Mouse (Mus musculus) erythroblast, embryonic 14.5 days (primary cell): ENCODE results near the gene Ostf1. TPM values are rescaled to one million over a fixed set of nuclear protein-coding genes. Genes with fewer than 3 reads are reported as not detected.

Experiments
- H3K27me3 ChIP-seq: 2 replicates; pipeline ENCODE4 v1.6.1; 2012; ENCODE audit warnings: inconsistent platforms; ENCODE audit not compliant: control insufficient read depth
- H3K36me3 ChIP-seq: 2 replicates; pipeline ENCODE4 v1.6.1; 2012; ENCODE audit warnings: mild to moderate bottlenecking, inconsistent platforms; ENCODE audit not compliant: control insufficient read depth
- H3K4me1 ChIP-seq: 2 replicates; pipeline ENCODE4 v1.6.1; 2012; ENCODE audit warnings: inconsistent platforms; ENCODE audit not compliant: control insufficient read depth
- H3K4me3 ChIP-seq: replicated peaks from 2 replicates; pipeline ENCODE3; 2012; ENCODE audit warnings: moderate library complexity, mild to moderate bottlenecking, inconsistent platforms
- H3K9me3 ChIP-seq: 2 replicates; pipeline ENCODE4 v1.6.1; 2012; ENCODE audit warnings: low read length, inconsistent platforms, mixed read lengths; ENCODE audit not compliant: control insufficient read depth
- GATA1 ChIP-seq: IDR thresholded peaks from 2 replicates; pipeline ENCODE4 v1.6.1; 2012; ENCODE audit warnings: low read length, inconsistent platforms, mixed read lengths
- TAL1 ChIP-seq: IDR thresholded peaks from 3 replicates; pipeline ENCODE4 v1.6.1; 2012; ENCODE audit warnings: low read length, inconsistent platforms, mixed read lengths
- polyA plus RNA-seq: library from polyadenylated mRNA; stranded (reverse); fragments of >175 nt; gene quantifications from 2 replicates; pipeline ENCODE4 v1.2.3, GENCODE M21; 2012

Gene Ostf1
- polyA plus RNA-seq, 1 experiment: 12.0 TPM

DNA sequence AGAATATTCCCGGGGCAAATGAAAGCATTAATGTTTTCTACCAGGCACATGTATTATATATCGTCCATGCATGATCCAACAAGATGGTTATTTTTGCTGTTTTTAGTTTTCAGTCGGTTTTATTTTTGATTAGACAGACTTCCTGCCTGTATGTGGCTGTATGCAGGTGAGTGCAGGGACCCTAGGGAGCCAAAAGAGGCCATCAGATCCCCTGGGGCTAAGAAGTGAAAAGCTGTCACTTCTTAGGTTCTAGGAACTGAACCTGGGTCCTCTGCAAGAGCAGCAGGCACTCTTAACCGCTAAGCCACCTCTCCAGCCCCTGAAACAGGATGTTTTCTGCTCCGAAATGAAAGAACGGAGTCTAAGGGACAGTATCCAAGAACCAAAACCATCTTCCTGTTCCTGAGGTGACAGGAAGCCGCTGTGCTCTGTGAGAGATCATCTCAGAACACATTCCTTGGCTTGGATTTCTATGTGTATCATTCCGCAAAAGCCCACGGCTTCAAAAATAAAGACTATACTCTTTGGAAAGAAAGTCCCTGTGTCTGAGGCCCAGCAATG lies 15.9 kb downstream of the Ostf1 start:
- TF ChIP-seq GATA1: no peak
- no peak for TF ChIP-seq TAL1
- Histone ChIP-seq H3K9me3 (no peaks in the 10 kb centered on the region), H3K4me3 (no peak overlapping the region), H3K4me1 (no peaks in the 10 kb centered on the region), H3K36me3 (no peaks in the 10 kb centered on the region), H3K27me3 (no peaks in the 10 kb centered on the region)

DNA sequence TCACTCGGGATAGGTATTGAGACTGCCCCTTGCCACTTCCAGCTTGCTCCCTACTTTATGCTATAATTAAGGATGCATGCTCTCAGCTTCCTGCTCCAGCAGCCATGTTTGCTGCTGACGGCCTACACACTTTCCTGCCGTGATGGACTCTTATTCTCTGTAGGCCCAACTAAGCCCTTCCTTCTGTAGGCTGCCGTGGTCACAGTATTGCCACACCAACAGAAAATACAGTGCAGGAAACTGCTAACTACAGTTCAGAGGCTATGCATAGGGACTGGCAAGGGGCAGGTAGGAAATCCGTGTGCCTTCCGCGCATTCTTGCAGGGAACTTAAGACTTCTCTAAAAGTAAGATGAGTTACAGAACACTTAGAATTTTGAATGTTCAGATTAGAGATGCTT lies 17.3 kb downstream of the Ostf1 start:
- no peaks in the 10 kb centered on the region for H3K4me1 ChIP-seq
- TF ChIP-seq TAL1: no peak
- TF ChIP-seq GATA1: no peak
- H3K9me3 ChIP-seq: no peaks in the 10 kb centered on the region
- no peak overlapping the region for H3K4me3 ChIP-seq
- no peaks in the 10 kb centered on the region for H3K27me3 ChIP-seq
- H3K36me3 ChIP-seq: no peaks in the 10 kb centered on the region

DNA sequence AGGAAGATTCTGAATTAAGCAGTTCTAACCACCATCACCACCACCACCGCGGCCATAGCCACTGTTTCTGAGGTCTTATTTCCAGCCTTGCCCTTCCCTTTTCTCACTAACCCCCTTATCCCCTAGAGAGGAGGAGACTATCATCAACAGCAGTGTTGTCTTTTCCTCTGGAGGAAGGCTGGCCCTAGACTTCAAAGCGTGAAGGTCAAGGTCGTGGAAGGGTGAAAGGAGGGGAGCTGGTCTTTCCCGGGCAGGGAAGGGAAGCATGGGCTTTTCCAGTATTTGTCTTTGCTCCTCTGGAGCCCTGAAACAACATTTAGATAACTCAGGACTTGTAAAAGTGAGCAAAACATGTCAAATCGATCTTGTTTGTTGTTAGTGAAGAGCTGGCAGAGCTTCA lies 22.6 kb downstream of the Ostf1 start:
- no peaks in the 10 kb centered on the region for H3K27me3 ChIP-seq
- no peaks in the 10 kb centered on the region for H3K36me3 ChIP-seq
- H3K9me3 ChIP-seq: no peaks in the 10 kb centered on the region
- H3K4me1 ChIP-seq: no peaks in the 10 kb centered on the region
- no peak overlapping the region for H3K4me3 ChIP-seq
- TF ChIP-seq TAL1 (no peak), GATA1 (no peak)

- H3K4me3 ChIP-seq: no peak overlapping the region
- no peaks in the 10 kb centered on the region for H3K27me3 ChIP-seq
- no peak for TF ChIP-seq GATA1
- TF ChIP-seq TAL1: no peak
- no peaks in the 10 kb centered on the region; the same call in none of the 2 replicates for H3K36me3 ChIP-seq
- H3K9me3 ChIP-seq: no peaks in the 10 kb centered on the region
- no peaks in the 10 kb centered on the region for H3K4me1 ChIP-seq
These were observed 23.7 kb downstream of the Ostf1 start for GRCm38 (mm10) chr19:18607907-18608306.

GRCm38 (mm10) chr19:18603011-18603410 lies 28.6 kb downstream of the Ostf1 start:
- no peak overlapping the region for H3K4me3 ChIP-seq
- no peak for TF ChIP-seq GATA1
- TF ChIP-seq TAL1: no peak
- no peaks in the 10 kb centered on the region for H3K4me1 ChIP-seq
- no peaks in the 10 kb centered on the region for H3K9me3 ChIP-seq
- peaks cover 6% of the 10 kb centered on the region for H3K36me3 ChIP-seq
- H3K27me3 ChIP-seq: no peaks in the 10 kb centered on the region

DNA sequence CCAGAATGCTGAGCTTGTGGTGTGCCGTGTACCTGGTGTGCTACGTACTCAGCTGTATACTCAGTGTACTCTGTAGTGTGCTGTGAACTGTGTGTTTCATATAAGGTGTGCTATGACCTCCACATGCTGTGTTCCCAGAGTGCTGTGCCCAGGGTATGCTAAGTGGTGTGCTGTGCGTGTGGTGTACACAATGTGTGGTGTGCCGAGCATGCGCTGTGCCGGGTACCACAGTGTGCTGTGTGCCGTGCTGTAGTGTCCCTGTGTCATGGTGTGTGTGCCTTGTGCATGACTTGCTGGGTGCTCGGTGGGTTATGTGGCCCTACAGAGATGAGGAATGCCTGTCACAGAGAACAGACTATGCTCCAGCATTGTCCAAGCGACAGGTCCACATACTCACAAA lies 31.0 kb downstream of the Ostf1 start:
- no peaks in the 10 kb centered on the region for H3K4me1 ChIP-seq

GRCm38 (mm10) chr19:18599650-18600049 lies 32.0 kb downstream of the Ostf1 start:
- Histone ChIP-seq H3K4me1 (no peaks in the 10 kb centered on the region), H3K4me3 (no peak overlapping the region), H3K27me3 (no peaks in the 10 kb centered on the region), H3K9me3 (no peaks in the 10 kb centered on the region), H3K36me3 (peaks cover 6% of the 10 kb centered on the region)
- TF ChIP-seq TAL1: no peak
- no peak for TF ChIP-seq GATA1

More for the DNA sequence above, 31.0 kb downstream of the Ostf1 start:
- TF ChIP-seq TAL1 (no peak), GATA1 (no peak)
- no peak overlapping the region for H3K4me3 ChIP-seq
- H3K36me3 ChIP-seq: peaks cover 6% of the 10 kb centered on the region
- no peaks in the 10 kb centered on the region for H3K9me3 ChIP-seq
- no peaks in the 10 kb centered on the region for H3K27me3 ChIP-seq

DNA sequence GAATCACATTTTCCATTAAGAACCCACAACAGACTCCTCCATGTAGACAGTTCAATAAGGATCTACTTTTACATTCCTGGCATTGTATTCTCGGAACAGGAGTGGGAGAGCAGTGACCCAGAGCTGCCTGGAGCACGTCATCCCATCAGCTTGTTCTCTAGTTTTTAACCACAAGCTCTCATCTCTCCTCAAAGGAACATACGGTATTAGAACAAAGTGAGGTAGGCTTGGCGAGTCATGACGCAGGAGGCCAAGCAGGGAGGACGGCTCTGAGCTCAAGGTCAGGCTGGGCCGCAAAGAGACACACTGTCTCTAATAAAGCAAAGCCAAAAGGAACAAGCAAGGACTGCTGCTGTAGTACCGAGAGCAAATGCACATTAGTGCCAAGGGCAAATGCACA lies 32.6 kb downstream of the Ostf1 start:
- Histone ChIP-seq H3K9me3 (no peaks in the 10 kb centered on the region), H3K4me3 (no peak overlapping the region), H3K36me3 (peaks cover 6% of the 10 kb centered on the region), H3K27me3 (no peaks in the 10 kb centered on the region), H3K4me1 (no peaks in the 10 kb centered on the region)
- TF ChIP-seq GATA1 (no peak), TAL1 (no peak)

DNA sequence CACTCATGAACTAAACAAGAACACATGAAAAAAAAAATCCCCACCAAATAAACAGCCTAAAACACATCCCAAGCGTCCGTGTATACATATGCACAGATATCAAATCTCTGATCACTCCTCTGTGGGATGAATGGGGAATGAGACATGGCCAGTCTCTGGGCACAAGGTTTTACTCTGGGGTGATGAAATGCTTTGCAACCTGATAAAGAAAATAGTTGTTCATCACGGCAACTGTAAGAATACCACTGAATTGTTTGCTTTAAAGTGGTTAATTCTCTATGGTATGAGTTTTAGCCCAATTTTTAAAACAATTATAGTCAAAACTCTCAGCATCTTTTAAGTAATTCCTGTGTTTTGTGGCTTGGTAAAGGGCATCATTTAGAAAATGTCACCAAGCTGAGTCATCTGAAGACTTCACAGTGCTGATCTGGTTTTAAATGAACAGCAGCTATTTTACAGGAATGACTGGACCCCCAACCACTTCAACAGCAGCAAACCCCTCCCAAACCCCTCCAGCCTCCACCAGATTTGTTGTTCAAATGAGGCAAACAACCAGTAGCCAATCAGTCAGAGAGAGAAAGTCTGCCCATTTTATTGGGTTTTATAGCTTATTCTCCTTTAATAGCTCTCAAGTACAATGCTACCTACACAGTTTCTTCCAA lies 33.2 kb downstream of the Ostf1 start:
- Histone ChIP-seq H3K4me3 (no peak overlapping the region), H3K4me1 (no peaks in the 10 kb centered on the region), H3K27me3 (no peaks in the 10 kb centered on the region), H3K9me3 (no peaks in the 10 kb centered on the region), H3K36me3 (peaks cover 6% of the 10 kb centered on the region)
- no peak for TF ChIP-seq GATA1
- TF ChIP-seq TAL1: no peak
